Mouse (Mus musculus): ENCODE data around the gene Prcd. TPM values are rescaled to one million over a fixed set of nuclear protein-coding genes. Genes with fewer than 3 reads are reported as not detected.
"Not testable (repeated sequence)": the region's sequence is repeated elsewhere in the genome, so short reads cannot be mapped to it uniquely, and the experiment has no call there.

Prcd gene
- total and polyA plus RNA-seq, 3 experiments = not detected

DNA sequence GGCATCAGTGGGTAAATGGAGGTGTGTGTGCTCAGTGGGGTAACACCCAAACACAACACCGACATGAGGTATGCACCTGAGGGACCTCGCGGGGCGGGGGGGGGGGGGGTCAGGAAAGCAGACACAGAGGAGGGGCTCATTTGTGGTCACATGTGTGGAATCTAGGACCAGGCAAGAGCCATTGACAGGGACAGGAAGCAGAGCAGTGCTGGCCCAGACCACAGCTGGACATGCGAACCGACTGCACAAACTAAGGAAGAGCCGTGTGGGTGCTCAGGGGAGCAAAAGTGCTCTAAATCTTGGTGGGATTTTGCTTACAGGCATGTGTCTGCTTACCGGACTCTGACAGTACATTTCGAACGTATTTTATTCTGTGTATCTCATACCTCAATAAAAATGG, 12.0 kb downstream of the Prcd start:
- Histone ChIP-seq H3K36me3 (replicated peaks in 1 of 2; ENCODE audit: control insufficient read depth in 1 of 2, insufficient read depth in 1 of 2, low read length in 1 of 2) (no peaks in the 10 kb centered on the region), H3K9me3 (replicated peaks; ENCODE audit: low read length) (no peaks in the 10 kb centered on the region), H3K4me2 (ENCODE audit: insufficient read depth, low read depth, poor library complexity, severe bottlenecking) (no peak overlapping the region), H3K4me3 (replicated peaks in 1 of 3; ENCODE audit: low read depth in 2 of 3, low read length in 2 of 3, poor library complexity in 1 of 3) (no peak overlapping the region), H3K27ac (ENCODE audit: insufficient read depth, low read depth) (no peak overlapping the region), H3K79me2 (replicated peaks; ENCODE audit: control insufficient read depth, extremely low read depth, insufficient read depth, poor library complexity, severe bottlenecking) (no peaks in the 10 kb centered on the region), H3K9ac (ENCODE audit: insufficient read depth, low read depth) (no peak overlapping the region), H3K27me3 (replicated peaks) (no peaks in the 10 kb centered on the region), H3K4me1 (ENCODE audit: control insufficient read depth in 1 of 2, insufficient read depth in 2 of 2) (peaks cover 21 to 40% of the 10 kb centered on the region in 2 experiments)
- dilution Hi-C loops (cut with MboI; ENCODE audit: extremely low pct_ligation_motif_present, extremely low pct_unique_long_range_greater_than_20kb, low sequenced_read_pairs) (no loop called here), in situ Hi-C loops (cut with MboI; ENCODE audit: low pct_ligation_motif_present, low pct_unique_long_range_greater_than_20kb, low sequenced_read_pairs) (loop anchor here (25.0 kb wide), 1 partner anchor 522 kb away; the partner anchor contains the start of gene Sept9)
- TF ChIP-seq ETS1 (conservative IDR thresholded peaks at IDR 0.05; ENCODE audit: low read depth, low read length) (no peak), PAX5 (IDR thresholded peaks at IDR 0.05; ENCODE audit: low read length) (no peak), JUND (conservative IDR thresholded peaks at IDR 0.05; ENCODE audit: low read depth, low read length) (no peak), USF1 (IDR thresholded peaks at IDR 0.05; ENCODE audit: low read depth, low read length) (no peak), CHD1 (IDR thresholded peaks at IDR 0.05; ENCODE audit: low read depth, low read length) (no peak), TCF12 (IDR thresholded peaks at IDR 0.05; ENCODE audit: low read depth, low read length) (no peak), TBP (conservative IDR thresholded peaks at IDR 0.05; ENCODE audit: low read depth, low read length) (no peak), MXI1 (IDR thresholded peaks at IDR 0.05; ENCODE audit: low read depth, low read length) (no peak), MEF2A (IDR thresholded peaks at IDR 0.05; ENCODE audit: borderline replicate concordance, low read depth, low read length) (no peak), RAD21 (IDR thresholded peaks at IDR 0.05; ENCODE audit: low read depth, low read length) (no peak), ZC3H11A (IDR thresholded peaks at IDR 0.05; ENCODE audit: low read depth, low read length) (no peak), GABPA (IDR thresholded peaks at IDR 0.05; ENCODE audit: insufficient replicate concordance, low read depth, low read length) (no peak), RCOR1 (conservative IDR thresholded peaks at IDR 0.05; ENCODE audit: low read depth, low read length) (no peak), BHLHE40 (IDR thresholded peaks at IDR 0.05; ENCODE audit: low read depth, low read length) (no peak), KAT2A (IDR thresholded peaks at IDR 0.05; ENCODE audit: insufficient replicate concordance, low read length) (no peak), UBTF (IDR thresholded peaks at IDR 0.05; ENCODE audit: low read depth, low read length) (no peak), MAZ (IDR thresholded peaks at IDR 0.05; ENCODE audit: low read depth, low read length) (no peak), SMC3 (IDR thresholded peaks at IDR 0.05; ENCODE audit: low read depth, low read length) (no peak), NRF1 (IDR thresholded peaks at IDR 0.05; ENCODE audit: low read depth, low read length) (no peak), MYC (IDR thresholded peaks at IDR 0.05; ENCODE audit: low read depth, low read length) (no peak)
- DNase-seq (ENCODE audit: extremely low read depth) = no peak

DNA sequence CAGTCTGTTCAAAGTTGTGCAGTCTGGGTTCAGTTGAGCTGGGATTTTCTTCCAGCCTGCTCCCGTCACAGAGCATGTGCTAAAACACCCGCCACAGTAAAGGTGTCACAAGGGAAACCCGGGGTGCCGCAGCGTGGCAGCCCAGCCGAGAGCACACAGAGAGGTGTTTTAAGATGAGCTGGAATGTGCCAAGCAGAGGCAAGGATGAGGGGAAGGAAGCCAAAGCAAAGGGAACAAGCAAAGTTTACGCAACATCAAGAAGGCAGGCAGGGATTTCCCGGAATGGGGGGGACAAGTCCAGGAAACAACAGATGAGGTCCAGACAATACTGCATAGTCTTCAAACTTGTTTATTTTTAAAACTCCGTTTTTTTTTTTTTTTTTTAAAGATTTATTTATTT, 13.2 kb downstream of the Prcd start:
- no peaks in the 10 kb centered on the region for H3K9me3 ChIP-seq (replicated peaks; ENCODE audit: low read length)
- no peak overlapping the region for H3K9ac ChIP-seq (ENCODE audit: insufficient read depth, low read depth)
- in situ Hi-C loops (cut with MboI; ENCODE audit: low pct_ligation_motif_present, low pct_unique_long_range_greater_than_20kb, low sequenced_read_pairs) (loop anchor here (25.0 kb wide), 1 partner anchor 521 kb away; the partner anchor contains the start of gene Sept9), dilution Hi-C loops (cut with MboI; ENCODE audit: extremely low pct_ligation_motif_present, extremely low pct_unique_long_range_greater_than_20kb, low sequenced_read_pairs) (no loop called here)
- no peak overlapping the region for H3K27ac ChIP-seq (ENCODE audit: insufficient read depth, low read depth)
- no peak overlapping the region for H3K4me3 ChIP-seq (replicated peaks in 1 of 3; ENCODE audit: low read depth in 2 of 3, low read length in 2 of 3, poor library complexity in 1 of 3)
- no peaks in the 10 kb centered on the region for H3K27me3 ChIP-seq (replicated peaks)
- H3K79me2 ChIP-seq (replicated peaks; ENCODE audit: control insufficient read depth, extremely low read depth, insufficient read depth, poor library complexity, severe bottlenecking) = peaks cover 1% of the 10 kb centered on the region
- no peak for TF ChIP-seq SMC3 (IDR thresholded peaks at IDR 0.05; ENCODE audit: low read depth, low read length)
- TF ChIP-seq HCFC1 (IDR thresholded peaks at IDR 0.05; ENCODE audit: low read depth, low read length) = no peak
- no peak for TF ChIP-seq MAFK (IDR thresholded peaks at IDR 0.05; ENCODE audit: insufficient replicate concordance, low read length)
- no peak for TF ChIP-seq USF2 (conservative IDR thresholded peaks at IDR 0.05; ENCODE audit: low read depth, low read length)
- TF ChIP-seq GABPA (IDR thresholded peaks at IDR 0.05; ENCODE audit: insufficient replicate concordance, low read depth, low read length) = no peak
- H3K4me2 ChIP-seq (ENCODE audit: insufficient read depth, low read depth, poor library complexity, severe bottlenecking) = no peak overlapping the region
- H3K36me3 ChIP-seq (replicated peaks in 1 of 2; ENCODE audit: control insufficient read depth in 1 of 2, insufficient read depth in 1 of 2, low read length in 1 of 2) = no peaks in the 10 kb centered on the region
- DNase-seq (ENCODE audit: extremely low read depth) = no peak
- H3K4me1 ChIP-seq (ENCODE audit: control insufficient read depth in 1 of 2, insufficient read depth in 2 of 2) = peaks cover 21 to 46% of the 10 kb centered on the region in 2 experiments

DNA sequence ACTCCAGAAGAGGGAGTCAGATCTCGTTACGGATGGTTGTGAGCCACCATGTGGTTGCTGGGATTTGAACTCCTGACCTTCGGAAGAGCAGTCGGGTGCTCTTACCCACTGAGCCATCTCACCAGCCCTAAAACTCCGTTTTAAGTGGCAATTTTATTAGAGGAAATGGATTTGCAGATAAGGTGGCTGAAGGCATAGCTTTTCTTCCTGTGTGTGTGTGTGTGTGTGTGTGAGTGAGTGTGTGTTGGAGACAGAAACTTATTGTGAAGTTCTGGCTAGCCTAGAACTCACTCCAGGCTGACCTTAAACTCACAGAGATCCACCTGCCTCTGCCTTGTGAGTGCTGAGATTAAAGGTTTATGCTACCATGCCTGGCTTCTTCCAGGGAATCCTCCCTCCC, 13.7 kb downstream of the Prcd start:
- H3K4me1 ChIP-seq (ENCODE audit: control insufficient read depth in 1 of 2, insufficient read depth in 2 of 2) = peaks cover 21 to 46% of the 10 kb centered on the region in 2 experiments
- H3K27me3 ChIP-seq (replicated peaks) = not testable (repeated sequence)

More for the DNA sequence above, 13.7 kb downstream of the Prcd start:
- H3K27ac ChIP-seq (ENCODE audit: insufficient read depth, low read depth); H3K36me3 ChIP-seq (replicated peaks in 1 of 2; ENCODE audit: control insufficient read depth in 1 of 2, insufficient read depth in 1 of 2, low read length in 1 of 2); H3K9me3 ChIP-seq (replicated peaks; ENCODE audit: low read length); H3K4me3 ChIP-seq (replicated peaks in 1 of 3; ENCODE audit: low read depth in 2 of 3, low read length in 2 of 3, poor library complexity in 1 of 3); H3K4me2 ChIP-seq (ENCODE audit: insufficient read depth, low read depth, poor library complexity, severe bottlenecking); H3K9ac ChIP-seq (ENCODE audit: insufficient read depth, low read depth); dilution Hi-C loops (cut with MboI; ENCODE audit: extremely low pct_ligation_motif_present, extremely low pct_unique_long_range_greater_than_20kb, low sequenced_read_pairs); DNase-seq (ENCODE audit: extremely low read depth); H3K79me2 ChIP-seq (replicated peaks; ENCODE audit: control insufficient read depth, extremely low read depth, insufficient read depth, poor library complexity, severe bottlenecking): not testable (repeated sequence)
- in situ Hi-C loops (cut with MboI; ENCODE audit: low pct_ligation_motif_present, low pct_unique_long_range_greater_than_20kb, low sequenced_read_pairs) = loop anchor here (25.0 kb wide), 1 partner anchor 520 kb away; the partner anchor contains the start of gene Sept9
